Mouse (Mus musculus): ENCODE measurements around the gene Arl8b. TPM values are rescaled to one million over a fixed set of nuclear protein-coding genes. Genes with fewer than 3 reads are reported as not detected.

Arl8b gene
- total and polyA plus RNA-seq, 2 experiments from 2014 or later = 42.7 to 54.7 TPM

DNA sequence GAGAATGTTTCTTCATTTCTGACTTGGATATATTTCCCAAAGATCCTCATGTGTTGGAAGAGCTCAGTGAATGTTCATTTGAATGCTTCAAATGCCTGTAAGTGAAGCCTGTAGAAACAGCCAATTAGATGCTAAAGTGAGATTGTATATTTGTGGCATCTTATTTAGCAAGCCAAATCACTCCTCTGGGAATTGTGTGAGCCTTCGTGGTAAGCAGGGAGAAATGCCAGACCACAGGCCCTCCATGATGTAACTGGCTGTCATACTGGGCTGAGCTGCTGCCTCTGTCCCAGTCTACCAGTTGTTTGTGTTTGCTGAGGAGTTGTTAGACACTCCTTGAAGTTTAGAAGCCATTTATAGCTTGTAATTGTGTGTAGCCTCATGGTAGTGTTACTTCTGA is 60.8 kb downstream of the Arl8b start:
- Histone ChIP-seq H3K36me3 (replicated peaks; ENCODE audit: control insufficient read depth, insufficient read depth, low read length) (peaks cover 55% of the 10 kb centered on the region), H3K9me3 (replicated peaks; ENCODE audit: control insufficient read depth, low read length) (no peaks in the 10 kb centered on the region), H3K4me1 (ENCODE audit: control insufficient read depth, insufficient read depth) (no peaks in the 10 kb centered on the region), H3K9ac (replicated peaks; ENCODE audit: low read depth, low read length) (no peak overlapping the region), H3K4me2 (ENCODE audit: low read depth, low read length) (no peak overlapping the region), H3K4me3 (ENCODE audit: low read depth, low read length) (no peak overlapping the region), H3K27ac (ENCODE audit: low read depth) (no peak overlapping the region), H3K27me3 (ENCODE audit: control insufficient read depth, insufficient read depth, low read length) (no peaks in the 10 kb centered on the region)
- 79% methylated on average over 1 of the region's 1 CpGs for WGBS
- no peak for ATAC-seq (ENCODE audit: insufficient read depth, low read depth)
- no peak for TF ChIP-seq EP300 (IDR thresholded peaks at IDR 0.05; ENCODE audit: low read depth)
- TF ChIP-seq CTCF (IDR thresholded peaks at IDR 0.05; ENCODE audit: low read depth) = no peak
- no peak for DNase-seq (ENCODE audit: low spot score)

DNA sequence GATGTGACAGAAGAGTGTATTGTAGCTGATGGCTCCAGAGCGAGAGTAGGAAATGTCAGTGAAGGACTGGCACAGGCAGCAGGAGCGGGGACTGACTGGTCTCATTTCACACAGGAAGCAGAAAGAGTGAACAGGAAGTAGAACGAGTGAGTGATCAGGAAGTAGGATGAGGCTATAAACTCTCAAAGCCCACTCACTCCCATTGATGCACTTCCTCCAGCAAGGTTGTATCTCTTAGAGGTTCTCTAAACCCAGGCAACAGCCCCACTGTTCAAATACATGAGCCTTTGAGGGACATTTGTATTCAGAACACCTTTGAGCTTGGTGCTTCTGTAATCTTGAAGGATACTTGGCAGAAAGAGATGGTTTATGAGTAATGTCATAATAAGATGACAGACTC is 61.2 kb downstream of the Arl8b start:
- no peak for ATAC-seq (ENCODE audit: insufficient read depth, low read depth)
- H3K9me3 ChIP-seq (replicated peaks; ENCODE audit: control insufficient read depth, low read length) = no peaks in the 10 kb centered on the region

DNA sequence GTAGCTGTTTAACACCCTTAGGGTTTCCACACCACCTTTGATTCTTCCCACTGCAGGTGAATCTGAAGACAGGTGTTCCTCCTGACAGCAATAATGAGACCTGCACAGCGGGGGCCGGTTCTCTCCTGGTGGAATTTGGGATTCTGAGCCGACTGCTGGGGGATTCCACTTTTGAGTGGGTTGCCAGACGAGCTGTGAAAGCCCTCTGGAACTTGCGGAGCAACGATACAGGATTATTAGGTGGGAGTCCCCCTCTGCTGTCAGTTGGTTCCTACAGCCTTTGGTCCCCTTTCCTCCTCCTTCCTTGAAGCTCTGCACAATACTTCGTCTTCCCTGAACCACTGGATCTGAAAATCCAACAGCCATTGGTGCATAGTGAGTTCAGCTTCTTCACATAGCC is 61.9 kb downstream of the Arl8b start:
- Histone ChIP-seq H3K4me2 (ENCODE audit: low read depth, low read length) (no peak overlapping the region), H3K9ac (replicated peaks; ENCODE audit: low read depth, low read length) (no peak overlapping the region), H3K27ac (ENCODE audit: low read depth) (no peak overlapping the region), H3K4me1 (ENCODE audit: control insufficient read depth, insufficient read depth) (no peaks in the 10 kb centered on the region), H3K9me3 (replicated peaks; ENCODE audit: control insufficient read depth, low read length) (no peaks in the 10 kb centered on the region), H3K27me3 (ENCODE audit: control insufficient read depth, insufficient read depth, low read length) (no peaks in the 10 kb centered on the region), H3K4me3 (ENCODE audit: low read depth, low read length) (no peak overlapping the region), H3K36me3 (replicated peaks; ENCODE audit: control insufficient read depth, insufficient read depth, low read length) (peaks cover 54% of the 10 kb centered on the region)
- no peak for TF ChIP-seq EP300 (IDR thresholded peaks at IDR 0.05; ENCODE audit: low read depth)
- TF ChIP-seq CTCF (IDR thresholded peaks at IDR 0.05; ENCODE audit: low read depth) = no peak
- ATAC-seq (ENCODE audit: insufficient read depth, low read depth) (no peak), DNase-seq (ENCODE audit: low spot score) (no peak)
- 87% methylated on average over 7 of the region's 7 CpGs for WGBS

More for the DNA sequence above, 61.2 kb downstream of the Arl8b start:
- 66% methylated on average over 3 of the region's 3 CpGs for WGBS
- TF ChIP-seq CTCF (IDR thresholded peaks at IDR 0.05; ENCODE audit: low read depth) = no peak
- TF ChIP-seq EP300 (IDR thresholded peaks at IDR 0.05; ENCODE audit: low read depth) = no peak
- no peak overlapping the region for H3K9ac ChIP-seq (replicated peaks; ENCODE audit: low read depth, low read length)
- H3K27me3 ChIP-seq (ENCODE audit: control insufficient read depth, insufficient read depth, low read length) = no peaks in the 10 kb centered on the region
- peaks cover 57% of the 10 kb centered on the region for H3K36me3 ChIP-seq (replicated peaks; ENCODE audit: control insufficient read depth, insufficient read depth, low read length)
- no peak for DNase-seq (ENCODE audit: low spot score)
- no peak overlapping the region for H3K27ac ChIP-seq (ENCODE audit: low read depth)
- H3K4me3 ChIP-seq (ENCODE audit: low read depth, low read length) = no peak overlapping the region
- no peak overlapping the region for H3K4me2 ChIP-seq (ENCODE audit: low read depth, low read length)
- no peaks in the 10 kb centered on the region for H3K4me1 ChIP-seq (ENCODE audit: control insufficient read depth, insufficient read depth)

DNA sequence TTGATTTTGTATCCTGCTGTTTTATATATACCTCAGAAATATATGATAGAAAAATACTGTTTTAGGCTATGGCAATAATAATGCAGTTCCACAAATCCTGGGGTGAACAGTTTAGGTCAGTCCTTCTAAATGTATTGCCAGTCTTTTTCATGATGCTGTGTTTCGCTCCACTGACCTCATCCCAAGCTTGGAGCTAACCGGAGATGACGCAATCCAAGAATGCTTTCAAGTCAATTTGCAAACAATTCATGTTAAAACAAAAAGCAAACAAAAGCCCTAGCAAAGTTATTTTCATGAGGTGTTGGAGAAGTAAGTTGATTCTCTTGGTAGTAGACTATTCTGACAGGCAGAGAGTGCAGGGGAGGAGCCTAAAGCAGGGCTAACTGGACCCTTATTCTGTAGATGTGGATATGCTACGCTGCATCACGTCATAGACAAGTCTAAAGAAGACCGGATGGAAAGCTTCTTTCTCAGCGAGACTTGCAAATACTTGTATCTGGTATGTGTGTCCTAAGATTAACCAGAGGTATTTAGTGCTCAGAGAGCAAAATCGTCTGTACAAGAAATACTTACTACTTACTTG is 69.3 kb downstream of the Arl8b start:
- Histone ChIP-seq H3K9ac (replicated peaks; ENCODE audit: low read depth, low read length) (no peak overlapping the region), H3K4me3 (ENCODE audit: low read depth, low read length) (no peak overlapping the region), H3K9me3 (replicated peaks; ENCODE audit: control insufficient read depth, low read length) (no peaks in the 10 kb centered on the region), H3K27ac (ENCODE audit: low read depth) (no peak overlapping the region), H3K27me3 (ENCODE audit: control insufficient read depth, insufficient read depth, low read length) (no peaks in the 10 kb centered on the region), H3K36me3 (replicated peaks; ENCODE audit: control insufficient read depth, insufficient read depth, low read length) (peaks cover 76% of the 10 kb centered on the region), H3K4me2 (ENCODE audit: low read depth, low read length) (no peak overlapping the region), H3K4me1 (ENCODE audit: control insufficient read depth, insufficient read depth) (no peaks in the 10 kb centered on the region)
- WGBS = 80% methylated on average over 8 of the region's 8 CpGs
- ATAC-seq (ENCODE audit: insufficient read depth, low read depth) (no peak), DNase-seq (ENCODE audit: low spot score) (no peak)
- TF ChIP-seq EP300 (IDR thresholded peaks at IDR 0.05; ENCODE audit: low read depth) = no peak

DNA sequence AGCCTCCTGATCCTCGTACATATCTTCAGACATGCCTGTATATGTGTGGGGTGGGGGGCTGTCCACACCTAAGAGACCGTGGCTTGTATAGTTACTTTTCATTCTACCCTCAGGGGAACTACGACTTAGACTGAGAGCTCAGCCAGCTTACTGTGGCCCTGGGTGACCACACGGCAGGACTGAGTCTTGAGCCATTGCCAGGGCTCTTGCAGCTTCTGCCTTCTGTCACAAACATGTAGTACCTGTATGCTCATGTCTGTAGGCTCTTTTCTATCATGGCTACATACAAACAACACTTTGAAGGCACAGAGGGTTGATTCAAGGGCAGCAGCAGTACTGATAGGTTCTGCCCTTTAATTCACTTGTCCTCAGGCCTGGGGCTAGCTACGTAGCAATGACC is 70.1 kb downstream of the Arl8b start:
- H3K27ac ChIP-seq (ENCODE audit: low read depth) = no peak overlapping the region
- DNase-seq (ENCODE audit: low spot score) (no peak), ATAC-seq (ENCODE audit: insufficient read depth, low read depth) (no peak)
- no peak overlapping the region for H3K9ac ChIP-seq (replicated peaks; ENCODE audit: low read depth, low read length)
- H3K27me3 ChIP-seq (ENCODE audit: control insufficient read depth, insufficient read depth, low read length) = no peaks in the 10 kb centered on the region
- no peaks in the 10 kb centered on the region for H3K9me3 ChIP-seq (replicated peaks; ENCODE audit: control insufficient read depth, low read length)
- TF ChIP-seq CTCF (IDR thresholded peaks at IDR 0.05; ENCODE audit: low read depth) (no peak), EP300 (IDR thresholded peaks at IDR 0.05; ENCODE audit: low read depth) (no peak)
- H3K36me3 ChIP-seq (replicated peaks; ENCODE audit: control insufficient read depth, insufficient read depth, low read length) = peaks cover 78% of the 10 kb centered on the region
- H3K4me2 ChIP-seq (ENCODE audit: low read depth, low read length) = no peak overlapping the region
- no peak overlapping the region for H3K4me3 ChIP-seq (ENCODE audit: low read depth, low read length)
- no peaks in the 10 kb centered on the region for H3K4me1 ChIP-seq (ENCODE audit: control insufficient read depth, insufficient read depth)
- 85% methylated on average over 5 of the region's 5 CpGs for WGBS

DNA sequence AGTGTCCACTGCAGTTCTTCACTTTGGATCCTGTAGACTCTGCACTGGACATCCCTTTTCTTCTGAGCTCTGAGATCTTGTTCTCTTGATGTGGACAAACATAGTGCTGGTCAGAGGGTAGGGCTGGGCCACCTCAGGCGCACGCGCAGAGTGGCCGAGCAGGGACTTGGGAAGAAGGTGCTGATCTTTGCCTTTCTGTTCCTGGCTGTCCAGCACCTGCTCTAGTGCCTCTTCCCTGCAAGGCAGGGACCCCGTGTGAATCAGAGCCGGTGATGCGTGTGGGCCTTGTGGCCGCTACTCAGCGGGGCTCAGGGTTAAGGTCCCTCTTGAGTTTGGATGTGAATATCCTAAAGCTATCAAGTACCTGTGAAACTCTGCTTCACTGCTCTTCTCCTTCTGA is 75.7 kb downstream of the Arl8b start:
- no peak overlapping the region for H3K4me3 ChIP-seq (ENCODE audit: low read depth, low read length)
- H3K9ac ChIP-seq (replicated peaks; ENCODE audit: low read depth, low read length) = no peak overlapping the region
- WGBS = 93% methylated on average over 9 of the region's 9 CpGs
- peaks cover 43% of the 10 kb centered on the region for H3K36me3 ChIP-seq (replicated peaks; ENCODE audit: control insufficient read depth, insufficient read depth, low read length)
- ATAC-seq (ENCODE audit: insufficient read depth, low read depth) = no peak
- H3K27me3 ChIP-seq (ENCODE audit: control insufficient read depth, insufficient read depth, low read length) = no peaks in the 10 kb centered on the region
- H3K27ac ChIP-seq (ENCODE audit: low read depth) = no peak overlapping the region
- peaks cover 10% of the 10 kb centered on the region; the same call in 1 of the 2 replicates for H3K9me3 ChIP-seq (replicated peaks; ENCODE audit: control insufficient read depth, low read length)
- TF ChIP-seq CTCF (IDR thresholded peaks at IDR 0.05; ENCODE audit: low read depth) = no peak
- no peak overlapping the region for H3K4me2 ChIP-seq (ENCODE audit: low read depth, low read length)
- no peak for DNase-seq (ENCODE audit: low spot score)
- H3K4me1 ChIP-seq (ENCODE audit: control insufficient read depth, insufficient read depth) = no peaks in the 10 kb centered on the region

Data from heart, postnatal 0 days (tissue).